Mouse (Mus musculus) MEL (cell line): ENCODE results near the gene Il17f. TPM values are rescaled to one million over a fixed set of nuclear protein-coding genes. Genes with fewer than 3 reads are reported as not detected.

Experiments
- DNase-seq: peaks from one replicate; pipeline ENCODE4 v3.0.0; 2011; ENCODE audit warnings: low read depth, low spot score
- H3K27ac ChIP-seq: 2 replicates; pipeline ENCODE4 v1.5.1; 2012; ENCODE audit warnings: low read depth, mild to moderate bottlenecking, control low read depth, low read length, moderate library complexity; ENCODE audit not compliant: control insufficient read depth
- H3K27me3 ChIP-seq, 2 experiments: fragments of 150-350 bp in 1 of 2; sonication (generic) in 1 of 2; 2 replicates each; pipeline ENCODE4 v1.6.1; 2012; ENCODE audit warnings: low read length in 2 of 2, mild to moderate bottlenecking in 2 of 2, improper control_type of control experiment in 1 of 2, moderate library complexity in 1 of 2; ENCODE audit not compliant: insufficient read depth in 2 of 2, control insufficient read depth in 1 of 2
- H3K36me3 ChIP-seq, 2 experiments: 2 replicates each; pipeline ENCODE4 v1.6.1; 2012 to 2014; ENCODE audit warnings: low read length in 2 of 2, improper control_type of control experiment in 1 of 2, inconsistent platforms in 1 of 2, mild to moderate bottlenecking in 1 of 2; ENCODE audit not compliant: insufficient read depth in 2 of 2, control insufficient read depth in 1 of 2
- H3K4me1 ChIP-seq, 2 experiments: fragments of 150-350 bp in 1 of 2; sonication (generic) in 1 of 2; 2 replicates each; pipeline ENCODE4 v1.6.1; 2012; ENCODE audit warnings: low read length in 2 of 2, improper control_type of control experiment in 1 of 2, mild to moderate bottlenecking in 1 of 2; ENCODE audit not compliant: insufficient read depth in 2 of 2, control insufficient read depth in 1 of 2
- H3K4me3 ChIP-seq, 2 experiments: fragments of 150-350 bp in 1 of 2; sonication (generic) in 1 of 2; 2 replicates each; pipeline ENCODE4 v1.5.1; 2012; ENCODE audit warnings: low read depth in 2 of 2, low read length in 2 of 2, mild to moderate bottlenecking in 2 of 2, moderate library complexity in 2 of 2, control low read depth in 1 of 2, improper control_type of control experiment in 1 of 2; ENCODE audit not compliant: control insufficient read depth in 1 of 2, insufficient read depth in 1 of 2
- H3K79me2 ChIP-seq: 2 replicates; pipeline ENCODE4 v1.6.1; 2012; ENCODE audit warnings: mild to moderate bottlenecking, low read length, moderate library complexity; ENCODE audit not compliant: control insufficient read depth, poor library complexity, insufficient read depth
- H3K9ac ChIP-seq: 2 replicates; pipeline ENCODE4 v1.6.1; 2012; ENCODE audit warnings: low read depth, mild to moderate bottlenecking, control low read depth, low read length, moderate library complexity; ENCODE audit not compliant: control insufficient read depth, poor library complexity, severe bottlenecking
- H3K9me3 ChIP-seq: fragments of 150-350 bp; sonication (generic); replicated peaks from 2 replicates; pipeline ENCODE4 v1.6.1; 2012; ENCODE audit warnings: mild to moderate bottlenecking, low read length, improper control_type of control experiment, moderate library complexity; ENCODE audit not compliant: insufficient read depth
- BHLHE40 ChIP-seq: IDR thresholded peaks from 2 replicates; pipeline ENCODE4 v1.6.1; 2012; ENCODE audit warnings: low read depth, mild to moderate bottlenecking, inconsistent platforms, low read length, improper control_type of control experiment, borderline replicate concordance
- CHD1 ChIP-seq: IDR thresholded peaks from 2 replicates; pipeline ENCODE4 v1.6.1; 2012; ENCODE audit warnings: low read depth, mild to moderate bottlenecking, inconsistent platforms, low read length, improper control_type of control experiment
- CHD2 ChIP-seq: IDR thresholded peaks from 2 replicates; pipeline ENCODE4 v1.6.1; 2011; ENCODE audit warnings: low read length, improper control_type of control experiment
- CTCF ChIP-seq, 3 experiments: IDR thresholded peaks in 2 of 3; conservative IDR thresholded peaks in 1 of 3; 2 replicates each; pipeline ENCODE4 v1.5.1; 2011 to 2012; ENCODE audit warnings: low read length in 3 of 3, low read depth in 2 of 3, mild to moderate bottlenecking in 2 of 3, improper control_type of control experiment in 1 of 3, inconsistent platforms in 1 of 3, mixed read lengths in 1 of 3, moderate library complexity in 1 of 3; ENCODE audit not compliant: control insufficient read depth in 1 of 3, insufficient read depth in 1 of 3, poor library complexity in 1 of 3, severe bottlenecking in 1 of 3
- ELF1 ChIP-seq: IDR thresholded peaks from 2 replicates; pipeline ENCODE4 v1.6.1; 2014; ENCODE audit warnings: low read depth, mild to moderate bottlenecking, inconsistent platforms, low read length, improper control_type of control experiment, moderate library complexity
- HCFC1 ChIP-seq: IDR thresholded peaks from 2 replicates; pipeline ENCODE4 v1.6.1; 2012; ENCODE audit warnings: low read depth, mild to moderate bottlenecking, inconsistent platforms, low read length, improper control_type of control experiment, moderate library complexity
- JUND ChIP-seq: IDR thresholded peaks from 2 replicates; pipeline ENCODE4 v1.6.1; 2011; ENCODE audit warnings: low read depth, mild to moderate bottlenecking, improper control_type of control experiment, low read length
- KAT2A ChIP-seq: conservative IDR thresholded peaks from 2 replicates; pipeline ENCODE4 v1.6.1; 2012; ENCODE audit warnings: low read depth, low read length, improper control_type of control experiment, inconsistent platforms
- MAZ ChIP-seq: IDR thresholded peaks from 2 replicates; pipeline ENCODE4 v1.6.1; 2012; ENCODE audit warnings: low read depth, mild to moderate bottlenecking, inconsistent platforms, low read length, improper control_type of control experiment
- MEF2A ChIP-seq: IDR thresholded peaks from 2 replicates; pipeline ENCODE4 v1.6.1; 2014; ENCODE audit warnings: low read depth, mild to moderate bottlenecking, inconsistent platforms, low read length, improper control_type of control experiment; ENCODE audit not compliant: poor library complexity, insufficient replicate concordance, severe bottlenecking; ENCODE audit errors: extremely low read depth
- MYB ChIP-seq: IDR thresholded peaks from 2 replicates; pipeline ENCODE4 v1.6.1; 2011; ENCODE audit warnings: mild to moderate bottlenecking, low read depth, low read length, improper control_type of control experiment
- NELFE ChIP-seq: IDR thresholded peaks from 2 replicates; pipeline ENCODE4 v1.6.1; 2011; ENCODE audit warnings: low read depth, low read length, improper control_type of control experiment
- POLR2A ChIP-seq, 2 experiments: IDR thresholded peaks; 2 replicates each; pipeline ENCODE4 v1.6.1; 2011 to 2012; ENCODE audit warnings: low read length in 2 of 2, mild to moderate bottlenecking in 2 of 2, control low read depth in 1 of 2, improper control_type of control experiment in 1 of 2, low read depth in 1 of 2, moderate library complexity in 1 of 2; ENCODE audit not compliant: control insufficient read depth in 1 of 2, insufficient read depth in 1 of 2, poor library complexity in 1 of 2
- POLR2AphosphoS5 ChIP-seq: IDR thresholded peaks from 2 replicates; pipeline ENCODE4 v1.6.1; 2012; ENCODE audit warnings: low read depth, borderline replicate concordance, mild to moderate bottlenecking, inconsistent platforms, low read length, moderate library complexity, mixed read lengths
- SIN3A ChIP-seq: IDR thresholded peaks from 2 replicates; pipeline ENCODE4 v1.6.1; 2012; ENCODE audit warnings: low read length, improper control_type of control experiment, inconsistent platforms
- TBP ChIP-seq: IDR thresholded peaks from 2 replicates; pipeline ENCODE4 v1.8.0; 2011; ENCODE audit warnings: low read depth, low read length, improper control_type of control experiment
- TCF12 ChIP-seq: IDR thresholded peaks from 2 replicates; pipeline ENCODE4 v1.6.1; 2014; ENCODE audit warnings: low read depth, mild to moderate bottlenecking, inconsistent platforms, low read length, improper control_type of control experiment, moderate library complexity
- USF2 ChIP-seq, 2 experiments: IDR thresholded peaks; 2 replicates each; pipeline ENCODE4 v1.6.1; 2011 to 2012; ENCODE audit warnings: improper control_type of control experiment in 2 of 2, low read length in 2 of 2, borderline replicate concordance in 1 of 2, inconsistent platforms in 1 of 2, low read depth in 1 of 2, mild to moderate bottlenecking in 1 of 2; ENCODE audit not compliant: insufficient read depth in 1 of 2
- ZKSCAN1 ChIP-seq: IDR thresholded peaks from 2 replicates; pipeline ENCODE4 v1.6.1; 2012; ENCODE audit warnings: low read depth, mild to moderate bottlenecking, inconsistent platforms, low read length, improper control_type of control experiment, moderate library complexity
- ZNF384 ChIP-seq: IDR thresholded peaks from 2 replicates; pipeline ENCODE4 v1.6.1; 2012; ENCODE audit warnings: low read depth, mild to moderate bottlenecking, inconsistent platforms, low read length, improper control_type of control experiment
- polyA plus RNA-seq, 2 experiments: library from polyadenylated mRNA; stranded (reverse) in 1 of 2; unstranded in 1 of 2; fragments of >175 nt in 1 of 2; fragments of >200 nt in 1 of 2; gene quantifications; 2 replicates each; pipeline versions ENCODE4 v1.2.1 to v1.2.4; 2012; ENCODE audit warnings: low replicate concordance in 2 of 2, low read depth in 1 of 2; ENCODE audit not compliant: insufficient read length in 2 of 2, insufficient read depth in 1 of 2, missing spikeins in 1 of 2
- total RNA-seq: library from RNA; depleted of rRNA; stranded (reverse); fragments of 300-350 nt; gene quantifications from 2 replicates; pipeline ENCODE4 v1.2.3, GENCODE M21; 2012

The Il17f gene
- total and polyA plus RNA-seq, 3 experiments = not detected

DNA sequence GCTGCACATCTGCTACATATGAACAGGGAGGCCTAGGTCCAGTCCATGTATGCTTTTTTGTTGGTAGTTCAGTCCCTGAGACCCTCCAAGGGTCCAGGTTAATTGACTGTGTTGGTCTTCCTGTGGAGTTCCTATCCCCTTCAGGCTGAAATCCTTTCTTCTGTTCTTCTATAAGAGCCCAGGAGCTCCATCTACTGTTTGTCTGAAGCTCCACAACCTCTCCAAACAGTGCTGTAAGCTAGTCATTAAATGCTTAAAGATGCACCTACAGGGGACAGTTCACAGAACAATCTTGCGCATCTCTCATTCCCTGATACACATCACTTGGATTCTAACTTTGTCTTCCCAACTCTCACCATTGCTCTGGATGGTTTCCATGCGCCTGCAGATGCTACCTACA lies 51.9 kb downstream of the Il17f start:
- Histone ChIP-seq H3K9me3 (no peaks in the 10 kb centered on the region), H3K4me3 (no peak overlapping the region), H3K9ac (no peak overlapping the region), H3K27ac (no peak overlapping the region)
- TF ChIP-seq POLR2A (IDR thresholded peaks at IDR 0.05; ENCODE audit: control insufficient read depth in 1 of 2, insufficient read depth in 1 of 2, low read depth in 1 of 2, low read length in 2 of 2, poor library complexity in 1 of 2) = no peak
- no peak for TF ChIP-seq BHLHE40
- no peak for TF ChIP-seq JUND
- TF ChIP-seq, all 39 proteins: peak for 0
- no peaks in the 10 kb centered on the region for H3K36me3 ChIP-seq
- no peaks in the 10 kb centered on the region; a peak in 1 of 4 replicates for H3K27me3 ChIP-seq
- DNase-seq = no peak
- H3K4me1 ChIP-seq = no peaks in the 10 kb centered on the region
- H3K79me2 ChIP-seq = no peaks in the 10 kb centered on the region

DNA sequence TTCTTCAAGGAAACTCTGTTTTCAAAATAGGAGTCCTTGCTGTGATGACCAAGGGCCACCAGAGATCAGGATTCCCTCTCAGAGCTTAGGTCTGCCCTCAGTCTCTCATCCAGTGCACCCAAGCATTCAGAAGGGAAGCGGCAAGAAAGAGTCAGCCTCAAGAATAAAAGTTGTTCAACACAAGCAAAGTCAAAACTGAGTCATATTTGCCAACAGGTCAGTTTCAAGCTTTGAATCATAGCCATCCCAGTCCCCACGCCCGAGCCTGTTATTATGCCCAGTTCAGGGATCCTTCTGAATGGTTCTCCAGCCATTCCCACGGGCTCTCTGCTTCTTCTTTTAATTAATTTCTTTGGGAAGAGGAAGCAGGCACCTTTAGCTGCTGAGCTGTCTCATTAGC lies 53.8 kb downstream of the Il17f start:
- H3K79me2 ChIP-seq = no peaks in the 10 kb centered on the region
- no peak for TF ChIP-seq POLR2AphosphoS5
- no peak for TF ChIP-seq ZNF384
- no peak for TF ChIP-seq CHD1
- no peak for TF ChIP-seq CTCF (IDR thresholded peaks at IDR 0.05 in 2 of 3, conservative IDR thresholded peaks at IDR 0.05 in 1 of 3; ENCODE audit: control insufficient read depth in 1 of 3, insufficient read depth in 1 of 3, low read depth in 2 of 3, low read length in 3 of 3, poor library complexity in 1 of 3, severe bottlenecking in 1 of 3)
- no peak for TF ChIP-seq KAT2A
- no peak for TF ChIP-seq JUND
- no peak for TF ChIP-seq MAZ
- TF ChIP-seq HCFC1 = no peak
- TF ChIP-seq USF2 (IDR thresholded peaks at IDR 0.05; ENCODE audit: borderline replicate concordance in 1 of 2, insufficient read depth in 1 of 2, low read depth in 1 of 2, low read length in 2 of 2) = no peak
- TF ChIP-seq CHD2 = no peak
- no peak for TF ChIP-seq MYB
- no peak for TF ChIP-seq SIN3A
- TF ChIP-seq TCF12 = no peak
- TF ChIP-seq TBP = no peak
- no peak for TF ChIP-seq MEF2A
- no peak for TF ChIP-seq ZKSCAN1
- no peak for TF ChIP-seq ELF1
- TF ChIP-seq NELFE = no peak
- no peaks in the 10 kb centered on the region; a peak in 1 of 4 replicates for H3K27me3 ChIP-seq
- no peak overlapping the region for H3K4me3 ChIP-seq
- DNase-seq = no peak
- no peaks in the 10 kb centered on the region for H3K9me3 ChIP-seq
- no peak overlapping the region for H3K9ac ChIP-seq
- H3K4me1 ChIP-seq = no peaks in the 10 kb centered on the region
- no peaks in the 10 kb centered on the region for H3K36me3 ChIP-seq
- H3K27ac ChIP-seq = no peak overlapping the region
